Mouse (Mus musculus): ENCODE results near the gene Tdrd9. TPM values are rescaled to one million over a fixed set of nuclear protein-coding genes. Genes with fewer than 3 reads are reported as not detected.

The Tdrd9 gene
- polyA plus RNA-seq, 1 experiment, result 0.25 TPM

GRCm38 (mm10) chr12:111983165-111983564 is 11.8 kb downstream of the Tdrd9 start:
- H3K4me1 ChIP-seq (ENCODE audit: control insufficient read depth, insufficient read depth, low read length), result peaks cover 3% of the 10 kb centered on the region
- TF ChIP-seq POLR2A (IDR thresholded peaks at IDR 0.05; ENCODE audit: extremely low read depth, insufficient read depth, low read length) (no peak), CTCF (IDR thresholded peaks at IDR 0.05; ENCODE audit: extremely low read depth, insufficient read depth, low read length) (no peak)
- no peak overlapping the region for H3K27ac ChIP-seq (ENCODE audit: insufficient read depth, low read length)
- no peak overlapping the region for H3K4me3 ChIP-seq (ENCODE audit: insufficient read depth, low read length)

GRCm38 (mm10) chr12:111986756-111987155 is 15.4 kb downstream of the Tdrd9 start:
- Histone ChIP-seq H3K27ac (ENCODE audit: insufficient read depth, low read length) (no peak overlapping the region), H3K4me1 (ENCODE audit: control insufficient read depth, insufficient read depth, low read length) (no peaks in the 10 kb centered on the region), H3K4me3 (ENCODE audit: insufficient read depth, low read length) (no peak overlapping the region)
- TF ChIP-seq CTCF (IDR thresholded peaks at IDR 0.05; ENCODE audit: extremely low read depth, insufficient read depth, low read length), result no peak
- TF ChIP-seq POLR2A (IDR thresholded peaks at IDR 0.05; ENCODE audit: extremely low read depth, insufficient read depth, low read length), result no peak

GRCm38 (mm10) chr12:111992626-111993025 is 21.3 kb downstream of the Tdrd9 start:
- no peak overlapping the region for H3K27ac ChIP-seq (ENCODE audit: insufficient read depth, low read length)
- TF ChIP-seq POLR2A (IDR thresholded peaks at IDR 0.05; ENCODE audit: extremely low read depth, insufficient read depth, low read length) (no peak), CTCF (IDR thresholded peaks at IDR 0.05; ENCODE audit: extremely low read depth, insufficient read depth, low read length) (no peak)
- no peaks in the 10 kb centered on the region for H3K4me1 ChIP-seq (ENCODE audit: control insufficient read depth, insufficient read depth, low read length)
- no peak overlapping the region for H3K4me3 ChIP-seq (ENCODE audit: insufficient read depth, low read length)

- H3K4me3 ChIP-seq (ENCODE audit: insufficient read depth, low read length), result no peak overlapping the region
- no peak overlapping the region for H3K27ac ChIP-seq (ENCODE audit: insufficient read depth, low read length)
- H3K4me1 ChIP-seq (ENCODE audit: control insufficient read depth, insufficient read depth, low read length), result no peaks in the 10 kb centered on the region
- no peak for TF ChIP-seq POLR2A (IDR thresholded peaks at IDR 0.05; ENCODE audit: extremely low read depth, insufficient read depth, low read length)
- no peak for TF ChIP-seq CTCF (IDR thresholded peaks at IDR 0.05; ENCODE audit: extremely low read depth, insufficient read depth, low read length)
Measured at GRCm38 (mm10) chr12:111995161-111995560, 23.8 kb downstream of the Tdrd9 start.

- no peaks in the 10 kb centered on the region for H3K4me1 ChIP-seq (ENCODE audit: control insufficient read depth, insufficient read depth, low read length)
- TF ChIP-seq POLR2A (IDR thresholded peaks at IDR 0.05; ENCODE audit: extremely low read depth, insufficient read depth, low read length), result no peak
- no peak for TF ChIP-seq CTCF (IDR thresholded peaks at IDR 0.05; ENCODE audit: extremely low read depth, insufficient read depth, low read length)
- H3K4me3 ChIP-seq (ENCODE audit: insufficient read depth, low read length), result no peak overlapping the region
- H3K27ac ChIP-seq (ENCODE audit: insufficient read depth, low read length), result no peak overlapping the region
Measured at GRCm38 (mm10) chr12:111999735-112000134, 28.4 kb downstream of the Tdrd9 start.

GRCm38 (mm10) chr12:112001223-112001622 is 29.9 kb downstream of the Tdrd9 start:
- H3K27ac ChIP-seq (ENCODE audit: insufficient read depth, low read length), result no peak overlapping the region
- TF ChIP-seq CTCF (IDR thresholded peaks at IDR 0.05; ENCODE audit: extremely low read depth, insufficient read depth, low read length) (peak; percentile 77), POLR2A (IDR thresholded peaks at IDR 0.05; ENCODE audit: extremely low read depth, insufficient read depth, low read length) (no peak)
- H3K4me3 ChIP-seq (ENCODE audit: insufficient read depth, low read length), result no peak overlapping the region
- H3K4me1 ChIP-seq (ENCODE audit: control insufficient read depth, insufficient read depth, low read length), result no peaks in the 10 kb centered on the region

- no peak for TF ChIP-seq CTCF (IDR thresholded peaks at IDR 0.05; ENCODE audit: extremely low read depth, insufficient read depth, low read length)
- TF ChIP-seq POLR2A (IDR thresholded peaks at IDR 0.05; ENCODE audit: extremely low read depth, insufficient read depth, low read length), result no peak
- Histone ChIP-seq H3K4me3 (ENCODE audit: insufficient read depth, low read length) (no peak overlapping the region), H3K27ac (ENCODE audit: insufficient read depth, low read length) (no peak overlapping the region), H3K4me1 (ENCODE audit: control insufficient read depth, insufficient read depth, low read length) (no peaks in the 10 kb centered on the region)
Measured at GRCm38 (mm10) chr12:112012511-112013270, 41.3 kb downstream of the Tdrd9 start.

GRCm38 (mm10) chr12:112013271-112013801 is 42.0 kb downstream of the Tdrd9 start:
- TF ChIP-seq POLR2A (IDR thresholded peaks at IDR 0.05; ENCODE audit: extremely low read depth, insufficient read depth, low read length) (no peak), CTCF (IDR thresholded peaks at IDR 0.05; ENCODE audit: extremely low read depth, insufficient read depth, low read length) (no peak)
- no peak overlapping the region for H3K27ac ChIP-seq (ENCODE audit: insufficient read depth, low read length)
- H3K4me3 ChIP-seq (ENCODE audit: insufficient read depth, low read length), result no peak overlapping the region
- H3K4me1 ChIP-seq (ENCODE audit: control insufficient read depth, insufficient read depth, low read length), result no peaks in the 10 kb centered on the region

GRCm38 (mm10) chr12:112016346-112016745 is 45.0 kb downstream of the Tdrd9 start:
- TF ChIP-seq POLR2A (IDR thresholded peaks at IDR 0.05; ENCODE audit: extremely low read depth, insufficient read depth, low read length), result no peak
- TF ChIP-seq CTCF (IDR thresholded peaks at IDR 0.05; ENCODE audit: extremely low read depth, insufficient read depth, low read length), result no peak
- Histone ChIP-seq H3K4me3 (ENCODE audit: insufficient read depth, low read length) (no peak overlapping the region), H3K4me1 (ENCODE audit: control insufficient read depth, insufficient read depth, low read length) (no peaks in the 10 kb centered on the region), H3K27ac (ENCODE audit: insufficient read depth, low read length) (no peak overlapping the region)

- no peak overlapping the region for H3K4me3 ChIP-seq (ENCODE audit: insufficient read depth, low read length)
- no peaks in the 10 kb centered on the region for H3K4me1 ChIP-seq (ENCODE audit: control insufficient read depth, insufficient read depth, low read length)
- TF ChIP-seq POLR2A (IDR thresholded peaks at IDR 0.05; ENCODE audit: extremely low read depth, insufficient read depth, low read length), result no peak
- no peak for TF ChIP-seq CTCF (IDR thresholded peaks at IDR 0.05; ENCODE audit: extremely low read depth, insufficient read depth, low read length)
- no peak overlapping the region for H3K27ac ChIP-seq (ENCODE audit: insufficient read depth, low read length)
Measured at GRCm38 (mm10) chr12:112023306-112023705, 51.9 kb downstream of the Tdrd9 start.

Data from cortical plate, adult 2 months (tissue).